Mouse (Mus musculus): ENCODE results near the gene D930020B18Rik.

- TF ChIP-seq CTCF (IDR thresholded peaks at IDR 0.05; ENCODE audit: low read depth, low read length): no peak
- no peak for TF ChIP-seq POLR2A (IDR thresholded peaks at IDR 0.05; ENCODE audit: extremely low read depth, insufficient read depth, low read length)
Observed at GRCm38 (mm10) chr10:121705399-121706163, 64.2 kb downstream of the D930020B18Rik start.
